Mouse (Mus musculus): ENCODE results near the gene Prkcz. TPM values are rescaled to one million over a fixed set of nuclear protein-coding genes. Genes with fewer than 3 reads are reported as not detected.

Prkcz gene
- polyA plus RNA-seq, 1 experiment, result 38.1 TPM

- WGBS, result 51% methylated on average over 9 of the region's 9 CpGs
- H3K4me1 ChIP-seq (ENCODE audit: control insufficient read depth, insufficient read depth, low read length), result peaks cover 75% of the 10 kb centered on the region
- H3K4me3 ChIP-seq (replicated peaks; ENCODE audit: extremely low read depth, low read depth, low read length), result no peak overlapping the region
- DNase-seq, result no peak
- TF ChIP-seq POLR2A (IDR thresholded peaks at IDR 0.05; ENCODE audit: borderline replicate concordance, extremely low read depth, low read depth, low read length), result no peak
- no peak for TF ChIP-seq CTCF (IDR thresholded peaks at IDR 0.05; ENCODE audit: insufficient read depth, low read length)
These were observed 148.0 kb downstream of the Prkcz start for GRCm38 (mm10) chr4:155213052-155213751.

Other genes with a start within 250 kb of the Prkcz start
- gene Ski, start 138.8 kb downstream of the Prkcz start, polyA plus RNA-seq (2012; rRNA removed), result 105 and 115 TPM in 2 replicates
- 56.7 and 59.3 TPM in 2 replicates for gene Faap20, start 111.6 kb downstream of the Prkcz start, polyA plus RNA-seq (2012; rRNA removed)
- gene Gabrd, start 36.8 kb upstream of the Prkcz start, polyA plus RNA-seq (2012; rRNA removed), result 0.52 and 1.4 TPM in 2 replicates
- gene Cfap74, start 47.8 kb upstream of the Prkcz start, polyA plus RNA-seq (2012; rRNA removed), result 7.4 and 10.1 TPM in 2 replicates
- gene Tmem52, start 107.8 kb upstream of the Prkcz start, polyA plus RNA-seq (2012; rRNA removed), result 3.5 and 5.2 TPM in 2 replicates
- gene Gnb1, start 130.0 kb upstream of the Prkcz start, polyA plus RNA-seq (2012; rRNA removed), result 683 and 872 TPM in 2 replicates
- gene Nadk, start 201.0 kb upstream of the Prkcz start, polyA plus RNA-seq (2012; rRNA removed), result 110 and 119 TPM in 2 replicates
- 5.2 and 6.6 TPM in 2 replicates for gene Slc35e2, start 240.1 kb upstream of the Prkcz start, polyA plus RNA-seq (2012; rRNA removed)